Mouse (Mus musculus): ENCODE measurements around the gene H2afx.

- TF ChIP-seq POLR2A (IDR thresholded peaks at IDR 0.05; ENCODE audit: low read depth, low read length) (no peak), CTCF (conservative IDR thresholded peaks at IDR 0.05; ENCODE audit: insufficient read depth, insufficient read length, low read depth, low read length) (no peak)
Observed at GRCm38 (mm10) chr9:44320799-44321133, 13.7 kb upstream of the H2afx start.
